Mouse (Mus musculus) urinary bladder, postnatal 0 days (tissue): ENCODE results near the gene Atf3. TPM values are rescaled to one million over a fixed set of nuclear protein-coding genes. Genes with fewer than 3 reads are reported as not detected.

Source experiments
- polyA plus RNA-seq: library from polyadenylated mRNA; unstranded; fragments of >200 nt; fragmentation: Nextera tagmentation; extraction: Ambion mirVana; gene quantifications from 2 replicates; pipeline ENCODE4 v1.2.1, GENCODE M21; 2015

Gene Atf3
- polyA plus RNA-seq = 7.1 and 8.4 TPM in 2 replicates

GRCm38 (mm10) chr1:191217939-191218338 is at the start of gene Atf3:
Atf3 (minus strand) TSS chr1:191218039.

GRCm38 (mm10) chr1:191164717-191165116 is 53.1 kb downstream of the Atf3 start, which contains the start of gene Fam71a:
Fam71a (minus strand) TSS chr1:191164817.

Other genes with a start within 250 kb of the Atf3 start
- 3.5 and 4.7 TPM in 2 replicates for gene Vash2, start 238.7 kb downstream of the Atf3 start, polyA plus RNA-seq
- 3.0 and 3.2 TPM in 2 replicates for gene Flvcr1, start 191.9 kb downstream of the Atf3 start, polyA plus RNA-seq
- not detected in 2 replicates for gene Spata45, start 181.4 kb downstream of the Atf3 start, polyA plus RNA-seq
- 11.9 and 14.4 TPM in 2 replicates for gene Tatdn3, start 155.1 kb downstream of the Atf3 start, polyA plus RNA-seq
- gene Nsl1, start 155.0 kb downstream of the Atf3 start, polyA plus RNA-seq = 4.4 and 5.3 TPM in 2 replicates
- gene Batf3, start 120.2 kb downstream of the Atf3 start, polyA plus RNA-seq = 2.2 TPM in 2 replicates
- not detected in 2 replicates for gene Fam71a, start 53.2 kb downstream of the Atf3 start, polyA plus RNA-seq
- 186 TPM in 2 replicates for gene Nenf, start 100.2 kb upstream of the Atf3 start, polyA plus RNA-seq
- 5.1 and 5.7 TPM in 2 replicates for gene Tmem206, start 107.9 kb upstream of the Atf3 start, polyA plus RNA-seq
- gene Ppp2r5a, start 185.2 kb upstream of the Atf3 start, polyA plus RNA-seq = 21.6 and 24.1 TPM in 2 replicates